Mouse (Mus musculus) embryonic fibroblast, embryonic 13.5 days (primary cell): Measurements from ENCODE around the gene Fermt3.

Experiments used
- CTCF ChIP-seq: IDR thresholded peaks from 2 replicates; pipeline ENCODE4 v1.5.1; 2011; ENCODE audit warnings: mild to moderate bottlenecking, control low read depth, low read length, moderate library complexity, borderline replicate concordance; ENCODE audit not compliant: insufficient read depth
- POLR2A ChIP-seq: IDR thresholded peaks from 2 replicates; pipeline ENCODE4 v1.6.1; 2011; ENCODE audit warnings: low read depth, mild to moderate bottlenecking, control low read depth, low read length, moderate library complexity

GRCm38 (mm10) chr19:6997721-6998290 lies 21.5 kb downstream of the Fermt3 start:
- TF ChIP-seq POLR2A (no peak), CTCF (no peak)
